8 mouse cellular contexts compared by ENCODE assay signal in the genomic region with DNA sequence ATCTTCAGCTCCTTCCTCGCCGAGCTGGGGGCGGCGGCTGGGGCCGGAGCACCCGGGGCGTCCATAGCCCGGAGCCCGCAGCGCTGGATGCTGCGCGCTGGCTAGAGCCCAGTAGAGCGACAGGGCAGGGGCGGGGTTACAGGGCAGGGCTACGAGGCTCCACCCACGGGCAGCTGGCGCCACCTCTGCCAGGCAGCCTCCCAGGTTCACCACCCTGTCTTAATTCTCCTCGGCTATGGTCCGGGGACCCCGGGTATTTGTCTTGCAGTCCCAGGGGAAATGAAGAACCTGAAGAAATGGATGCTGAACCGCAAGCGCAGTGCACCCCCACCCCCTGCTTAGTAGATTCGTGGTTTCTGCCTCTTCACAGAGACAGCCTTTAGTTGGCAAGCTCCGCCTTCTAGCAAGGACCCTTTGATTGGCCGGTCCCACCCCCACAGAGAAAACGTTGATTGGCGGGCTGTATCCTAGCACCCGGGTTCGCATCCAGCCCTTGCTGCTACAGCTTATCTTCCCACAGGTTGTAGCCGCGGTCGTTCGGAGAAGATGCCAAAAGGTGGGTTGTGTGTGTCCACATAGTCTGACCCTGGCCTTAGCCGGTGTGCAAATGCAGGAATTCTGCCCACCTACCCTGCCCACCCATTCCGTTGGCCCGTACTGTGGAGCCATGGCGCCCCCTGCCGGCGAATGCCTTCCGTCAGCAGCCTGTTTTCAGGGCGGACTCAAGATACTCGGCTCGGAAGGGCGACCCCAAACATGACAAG. TPM values are rescaled to one million over a fixed set of nuclear protein-coding genes. Genes with fewer than 3 reads are reported as not detected.
DNase-seq lines count a peak whose midpoint lies in the region; ATAC-seq and TF ChIP-seq lines count a peak whose summit lies in the region.

A gene (minus strand): TSS at position 385 of the 764 bp plus-strand sequence.

- TF ChIP-seq CTCF in G1E (IDR thresholded peaks at IDR 0.05; ENCODE audit: low read depth, low read length): peak; percentile 77
- TF ChIP-seq CTCF in forebrain, postnatal 0 days (IDR thresholded peaks at IDR 0.05; ENCODE audit: low read depth): peak; percentile 92

- H3K27me3 ChIP-seq in G1E (ENCODE audit: insufficient read depth, low read length): no peaks in the 10 kb centered on the region; the same call in 1 of the 2 replicates
- H3K27me3 ChIP-seq in forebrain, postnatal 0 days (ENCODE audit: insufficient read depth, low read length): no peaks in the 10 kb centered on the region
- no peaks in the 10 kb centered on the region for H3K27me3 ChIP-seq in lung, embryonic 15.5 days

- H3K27ac ChIP-seq in forebrain, postnatal 0 days (ENCODE audit: low read depth, low read length): peak within 1 kb of the TSS; percentile 100
- peak within 1 kb of the TSS; percentile 100 for H3K27ac ChIP-seq in lung, embryonic 15.5 days

- peak within 1 kb of the TSS; percentile 68; the same call in 1 of the 2 replicates for H3K4me3 ChIP-seq in G1E (ENCODE audit: low read depth, low read length)
- peak within 1 kb of the TSS; percentile 56 for H3K4me3 ChIP-seq in forebrain, postnatal 0 days (ENCODE audit: low read depth, low read length)
- H3K4me3 ChIP-seq in lung, embryonic 15.5 days: peak within 1 kb of the TSS; percentile 43

- H3K4me2 ChIP-seq in forebrain, postnatal 0 days (ENCODE audit: low read depth): peak within 1 kb of the TSS; percentile 97
- H3K4me2 ChIP-seq in lung, embryonic 15.5 days: peak within 1 kb of the TSS; percentile 99

- peaks cover 80% of the 10 kb centered on the region for H3K4me1 ChIP-seq in G1E (ENCODE audit: insufficient read depth, low read depth, low read length)
- H3K4me1 ChIP-seq in forebrain, postnatal 0 days (ENCODE audit: insufficient read depth): peaks cover 22% of the 10 kb centered on the region
- H3K4me1 ChIP-seq in lung, embryonic 15.5 days: peaks cover 72% of the 10 kb centered on the region

- peak within 1 kb of the TSS; percentile 77 for H3K9ac ChIP-seq in forebrain, postnatal 0 days
- peak within 1 kb of the TSS; percentile 51 for H3K9ac ChIP-seq in lung, embryonic 15.5 days

- DNase-seq in G1E (ENCODE audit: low spot score): peak; percentile 68
- DNase-seq in cerebellum, adult 18-20 months: peak; percentile 83 to 91
- peak; percentile 92 for DNase-seq in forebrain, postnatal 0 days
- peak; percentile 86 to 91 for DNase-seq in heart, postnatal 36 days
- DNase-seq in layer of hippocampus, adult 8-10 months (ENCODE audit: low spot score in 2 of 2): peak; percentile 88 to 90
- DNase-seq in thymus, postnatal 10 days (ENCODE audit: low spot score in 2 of 2): peak; percentile 82 to 91

- peaks cover 58% of the 10 kb centered on the region for H3K36me3 ChIP-seq in G1E (replicated peaks)
- H3K36me3 ChIP-seq in forebrain, postnatal 0 days (ENCODE audit: insufficient read depth): peaks cover 10% of the 10 kb centered on the region; the same call in 1 of the 2 replicates
- no peaks in the 10 kb centered on the region for H3K36me3 ChIP-seq in lung, embryonic 15.5 days

- no peaks in the 10 kb centered on the region for H3K9me3 ChIP-seq in G1E (replicated peaks)
- no peaks in the 10 kb centered on the region for H3K9me3 ChIP-seq in forebrain, postnatal 0 days (ENCODE audit: low read length)
- H3K9me3 ChIP-seq in lung, embryonic 15.5 days: no peaks in the 10 kb centered on the region

- no peak for ATAC-seq in G1E (ENCODE audit: extremely low read depth, insufficient number of reproducible peaks, low FRiP score, poor library complexity, severe bottlenecking)
- peak; percentile 75 for ATAC-seq in forebrain, postnatal 0 days
- ATAC-seq in lung, embryonic 15.5 days (ENCODE audit: borderline replicate concordance, extremely low read depth, low FRiP score, low TSS enrichment): peak; percentile 33; the same call in 1 of the 2 replicates
- peak; percentile 45 for ATAC-seq in neutrophil, adult 5-6 weeks (ENCODE audit: extremely low read depth, insufficient number of reproducible peaks, low FRiP score, poor library complexity, severe bottlenecking)

- WGBS in forebrain, postnatal 0 days: 3% methylated on average over 44 of the region's 44 CpGs
- 3% methylated on average over 44 of the region's 44 CpGs for WGBS in lung, embryonic 15.5 days

- intact Hi-C loops in heart, postnatal 36 days (cut with DNase I): loop anchor here (1.0 kb wide), 5 partner anchors 15 to 69 kb away; no protein-coding TSS in a partner anchor

RNA-seq across cellular contexts. Expression of the gene that starts here (rescaled TPM):
- total RNA-seq in G1E (2014; fragmentation: Nextera tagmentation) (not detected in 2 replicates), G1E (2017) (0.52 and 1.7 TPM in 2 replicates)
- 0.26 and 0.59 TPM in 2 replicates for polyA plus RNA-seq in G1E (2012)
- total RNA-seq in forebrain, postnatal 0 days (2014; rRNA removed): 25.3 and 27.0 TPM in 2 replicates
- 36.9 and 38.7 TPM in 2 replicates for polyA plus RNA-seq in forebrain, postnatal 0 days (2015; fragmentation: Nextera tagmentation; extraction: Ambion mirVana)
- under 1 TPM; 0.44 to 0.68 TPM for total RNA-seq in heart, postnatal 36 days (2021)
- 10 to 100 TPM; 42.0 to 46.6 (median 45.3) TPM for total RNA-seq in layer of hippocampus, adult 8-10 months (2022)
- polyA plus RNA-seq in lung, embryonic 15.5 days (2015; fragmentation: Nextera tagmentation; extraction: Ambion mirVana): 2.7 and 2.8 TPM in 2 replicates
- 32.0 TPM in 2 replicates for total RNA-seq in neutrophil, adult 5-6 weeks (2017)

Comparison
In these comparisons a context has a peak if more than half of its experiments do, and no peak if none do; other contexts are left out.
1. Peak in DNase-seq in heart, postnatal 36 days; RNA of the gene not detected or under 1 TPM.